Comparison of ENCODE assay signal across 13 mouse cellular contexts in the genomic region with DNA sequence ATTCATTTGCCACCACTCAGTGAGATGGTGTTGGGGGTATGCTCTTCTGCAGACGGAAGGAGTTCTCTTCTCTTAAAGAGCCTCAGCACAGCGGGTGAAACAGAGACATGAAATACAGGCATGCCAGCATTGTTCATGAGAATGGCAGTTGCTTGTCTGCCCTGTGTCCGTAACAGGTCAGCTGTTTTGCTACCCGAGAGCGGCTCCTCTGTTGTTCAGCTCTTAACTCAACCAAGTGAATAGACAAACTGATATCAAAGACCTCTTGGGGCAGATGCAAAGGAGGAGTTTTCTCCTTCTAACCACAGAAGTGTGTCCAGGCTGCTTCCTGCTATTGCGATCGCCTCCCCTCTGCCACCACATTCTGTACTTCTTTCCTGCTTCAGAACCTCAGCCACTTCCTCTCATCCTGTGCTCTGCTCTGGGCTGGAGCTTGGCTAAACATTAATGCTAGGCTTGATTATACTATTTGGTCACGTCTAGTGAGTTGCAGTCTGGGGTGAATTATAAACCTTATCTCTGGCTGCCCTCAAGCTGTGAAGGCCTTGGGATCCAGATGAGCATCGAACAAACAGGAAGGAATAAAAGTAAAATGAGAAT.
DNase-seq lines count a peak whose midpoint lies in the region; TF ChIP-seq lines count a peak whose summit lies in the region.
"Had no signal": no experiment of that assay in that cellular context is flagged by ENCODE, and none has a peak within 500 bp of the region (broad histone marks: within the 10 kb centered on the region; RNA-seq: fewer than 3 reads in every experiment).

No protein-coding gene starts in this region.

- intact Hi-C loops in left cerebral cortex, postnatal 10 days (cut with DNase I) = no loop called here
- intact Hi-C loops in heart, adult 2 months (cut with DNase I) = no loop called here

- TF ChIP-seq EP300 in heart, adult 2 months (IDR thresholded peaks at IDR 0.05; ENCODE audit: insufficient read depth, low read depth, low read length) = no peak

- H3K4me1 ChIP-seq in heart, adult 2 months (ENCODE audit: control insufficient read depth, insufficient read depth, low read length) = no peaks in the 10 kb centered on the region
- H3K4me1 ChIP-seq: heart, embryonic 13.5 days had no signal

- no peaks in the 10 kb centered on the region for H3K27me3 ChIP-seq in heart, adult 2 months (ENCODE audit: control insufficient read depth, insufficient read depth, low read length)

- H3K36me3 ChIP-seq in heart, adult 2 months (ENCODE audit: control insufficient read depth, insufficient read depth, low read length) = no peaks in the 10 kb centered on the region
- H3K36me3 ChIP-seq: heart, embryonic 13.5 days had no signal

- WGBS in heart, adult 2 months = 49% methylated on average over 9 of the region's 9 CpGs

- H3K27ac ChIP-seq in heart, adult 2 months = no peak overlapping the region
- H3K27ac ChIP-seq: gastrocnemius, adult 2 months; heart, embryonic 13.5 days; macrophage had no signal

- peak; percentile 21 for DNase-seq in retina, postnatal 1 day
- DNase-seq in retina, embryonic 14.5 days (ENCODE audit: low spot score) = no peak
- DNase-seq in kidney, adult 18-20 months = peak; percentile 44
- peak; percentile 20 to 45 for DNase-seq in kidney, postnatal 4 days
- peak; percentile 53 for DNase-seq in yolk sac, embryonic 10.5 days (ENCODE audit: low spot score)
- DNase-seq in left cerebral cortex, postnatal 10 days (ENCODE audit: extremely low spot score in 1 of 2, low spot score in 2 of 2) = no peak
- no peak for DNase-seq in heart, adult 2 months
- no peak for DNase-seq in heart, postnatal 4 days
- DNase-seq: cerebellum, adult 11 months; gastrocnemius, adult 2 months; right cerebral cortex, postnatal 14 days had no signal

- no peak overlapping the region for H3K9ac ChIP-seq in heart, adult 2 months (ENCODE audit: low read depth, low read length)
- H3K9ac ChIP-seq: heart, embryonic 13.5 days had no signal

- TF ChIP-seq CTCF in heart, adult 2 months (IDR thresholded peaks at IDR 0.05) = no peak

- no peak for TF ChIP-seq POLR2A in heart, adult 2 months (IDR thresholded peaks at IDR 0.05; ENCODE audit: insufficient read depth, low read depth, low read length)

- no peak overlapping the region for H3K4me3 ChIP-seq in heart, adult 2 months
- H3K4me3 ChIP-seq: gastrocnemius, adult 2 months; heart, embryonic 13.5 days had no signal

- no peaks in the 10 kb centered on the region for H3K79me2 ChIP-seq in heart, adult 2 months (replicated peaks; ENCODE audit: control insufficient read depth, insufficient read depth, low read length)

Comparison
In these comparisons a context has a peak if more than half of its experiments do, and no peak if none do; other contexts are left out.
1. DNase-seq: peak in retina, postnatal 1 day (single experiment), kidney, adult 18-20 months (single experiment), kidney, postnatal 4 days (2 of 2) and yolk sac, embryonic 10.5 days (single experiment); none in retina, embryonic 14.5 days (single experiment), left cerebral cortex, postnatal 10 days (0 of 2), heart, adult 2 months (0 of 2) and heart, postnatal 4 days (single experiment).